Mouse (Mus musculus) urinary bladder, adult 2 months (tissue): ENCODE measurements around the gene Ptgdr. TPM values are rescaled to one million over a fixed set of nuclear protein-coding genes. Genes with fewer than 3 reads are reported as not detected.
"Not testable (repeated sequence)": the region's sequence is repeated elsewhere in the genome, so short reads cannot be mapped to it uniquely, and the experiment has no call there.

Experiments used
- DNase-seq: peaks from one replicate; pipeline ENCODE4 v3.0.0; 2022; ENCODE audit warnings: low spot score
- polyA plus RNA-seq: library from polyadenylated mRNA; depleted of rRNA; stranded (reverse); fragments of >200 nt; gene quantifications from 2 replicates; pipeline ENCODE4 v1.2.3, GENCODE M21; 2012; rRNA removed

Gene Ptgdr
- polyA plus RNA-seq, 1 experiment = 0.07 TPM

GRCm38 (mm10) chr14:44813152-44813551 is 46.0 kb downstream of the Ptgdr start:
- DNase-seq = not testable (repeated sequence)

Other genes with a start within 250 kb of the Ptgdr start
- not detected in 2 replicates for gene Gm5624, start 231.4 kb downstream of the Ptgdr start, polyA plus RNA-seq
- gene Gm8257, start 152.9 kb downstream of the Ptgdr start, polyA plus RNA-seq = not detected in 2 replicates
- not detected in 2 replicates for gene Gm8267, start 109.0 kb downstream of the Ptgdr start, polyA plus RNA-seq
- 2.3 and 2.8 TPM in 2 replicates for gene Ptger2, start 128.8 kb upstream of the Ptgdr start, polyA plus RNA-seq